Mouse (Mus musculus) stomach, embryonic 16.5 days (tissue): ENCODE data around the gene Hlcs. TPM values are rescaled to one million over a fixed set of nuclear protein-coding genes. Genes with fewer than 3 reads are reported as not detected.

Experiments
- ATAC-seq: fragments of 200-750 bp; cut with Nextera tagmentation; 2 replicates; pipeline ENCODE4 v1.8.0; 2017; ENCODE audit warnings: moderate number of reproducible peaks, moderate TSS enrichment; ENCODE audit not compliant: insufficient read depth, low FRiP score
- H3K27ac ChIP-seq: fragments of 300-500 bp; sonication (generic); 2 replicates; pipeline ENCODE4 v1.5.1; 2014; ENCODE audit warnings: low read length
- H3K27me3 ChIP-seq: fragments of 300-500 bp; sonication (generic); 2 replicates; pipeline ENCODE4 v1.6.1; 2014; ENCODE audit warnings: low read length, control low read depth, mixed read lengths; ENCODE audit not compliant: control insufficient read depth, insufficient read depth
- H3K36me3 ChIP-seq: fragments of 300-500 bp; sonication (generic); 2 replicates; pipeline ENCODE4 v1.6.1; 2014; ENCODE audit warnings: low read length; ENCODE audit not compliant: control insufficient read depth, insufficient read depth
- H3K4me1 ChIP-seq: fragments of 300-500 bp; sonication (generic); 2 replicates; pipeline ENCODE4 v1.6.1; 2014; ENCODE audit warnings: low read length, control low read depth, mixed read lengths; ENCODE audit not compliant: control insufficient read depth, insufficient read depth
- H3K4me2 ChIP-seq: fragments of 300-500 bp; sonication (generic); 2 replicates; pipeline ENCODE4 v1.6.1; 2014; ENCODE audit warnings: low read depth, low read length, mixed read lengths
- H3K4me3 ChIP-seq: fragments of 300-500 bp; sonication (generic); replicated peaks from 2 replicates; pipeline ENCODE4 v1.5.1; 2014; ENCODE audit warnings: mild to moderate bottlenecking, low read length
- H3K9ac ChIP-seq: fragments of 300-500 bp; sonication (generic); 2 replicates; pipeline ENCODE4 v1.6.1; 2014; ENCODE audit warnings: low read length
- H3K9me3 ChIP-seq: fragments of 300-500 bp; sonication (generic); replicated peaks from 2 replicates; pipeline ENCODE4 v1.6.1; 2016; ENCODE audit warnings: low read length, control low read depth; ENCODE audit not compliant: control insufficient read depth
- whole genome bisulfite sequencing: fragments of 180-500 bp; shearing (Covaris S2); extraction: QIAGEN DNeasy Blood & Tissue Kit; methylation state at CpG from one replicate; pipeline ENCODE4 v1.1.7; 2014; 5-methylcytosine and 5-hydroxymethylcytosine counted together
- polyA plus RNA-seq: library from polyadenylated mRNA; unstranded; fragments of >200 nt; fragmentation: Nextera tagmentation; extraction: Ambion mirVana; gene quantifications from 2 replicates; pipeline ENCODE4 v1.2.1, GENCODE M21; 2015

Hlcs gene
- polyA plus RNA-seq, 1 experiment from 2014 or later: 10.2 TPM

DNA sequence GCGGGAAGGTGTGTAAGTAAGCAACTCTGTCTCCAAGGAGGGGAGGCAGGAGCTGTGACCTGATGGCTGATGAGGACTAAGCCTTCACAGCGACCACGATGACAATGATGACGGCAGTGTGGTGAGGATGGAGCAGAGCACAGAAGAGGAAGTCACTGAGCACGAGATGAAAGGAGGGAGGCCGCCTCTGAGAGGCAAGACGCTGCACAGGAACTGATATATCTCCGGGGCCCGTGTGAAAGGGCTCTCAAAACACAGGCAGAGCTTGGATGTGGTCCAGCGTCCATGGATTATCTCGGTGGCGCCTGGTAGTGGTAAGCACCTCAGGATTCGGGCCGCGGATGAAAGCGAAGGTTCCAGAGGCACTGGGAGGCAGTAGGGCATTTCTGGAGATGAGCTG is 127.9 kb downstream of the Hlcs start:
- ATAC-seq: no peak
- 49% methylated on average over 16 of the region's 16 CpGs for WGBS

GRCm38 (mm10) chr16:94180122-94180870 is 133.1 kb downstream of the Hlcs start:
- 57% methylated on average over 12 of the region's 12 CpGs for WGBS
- no peak overlapping the region for H3K4me2 ChIP-seq
- H3K9me3 ChIP-seq: no peaks in the 10 kb centered on the region
- no peak overlapping the region for H3K4me3 ChIP-seq
- H3K27me3 ChIP-seq: no peaks in the 10 kb centered on the region
- no peak overlapping the region for H3K9ac ChIP-seq
- no peak for ATAC-seq
- H3K36me3 ChIP-seq: no peaks in the 10 kb centered on the region
- H3K4me1 ChIP-seq: peaks cover under 1% of the 10 kb centered on the region
- no peak overlapping the region for H3K27ac ChIP-seq

More for the DNA sequence above, 127.9 kb downstream of the Hlcs start:
- H3K4me3 ChIP-seq: no peak overlapping the region
- no peak overlapping the region for H3K4me2 ChIP-seq
- H3K9ac ChIP-seq: no peak overlapping the region
- no peak overlapping the region for H3K27ac ChIP-seq
- peaks cover 5% of the 10 kb centered on the region; the same call in 1 of the 2 replicates for H3K4me1 ChIP-seq
- H3K27me3 ChIP-seq: no peaks in the 10 kb centered on the region
- H3K36me3 ChIP-seq: no peaks in the 10 kb centered on the region
- no peaks in the 10 kb centered on the region for H3K9me3 ChIP-seq

- ATAC-seq: no peak
- Histone ChIP-seq H3K4me1 (no peaks in the 10 kb centered on the region; the same call in 1 of the 2 replicates), H3K27me3 (no peaks in the 10 kb centered on the region), H3K9me3 (no peaks in the 10 kb centered on the region), H3K4me2 (no peak overlapping the region), H3K36me3 (no peaks in the 10 kb centered on the region), H3K9ac (no peak overlapping the region), H3K27ac (no peak overlapping the region), H3K4me3 (no peak overlapping the region)
- WGBS: 36% methylated on average over 25 of the region's 25 CpGs
These were observed 133.8 kb downstream of the Hlcs start for GRCm38 (mm10) chr16:94179341-94180121.

GRCm38 (mm10) chr16:94178441-94179220 is 134.7 kb downstream of the Hlcs start:
- Histone ChIP-seq H3K9me3 (no peaks in the 10 kb centered on the region), H3K27ac (no peak overlapping the region), H3K9ac (no peak overlapping the region), H3K4me2 (no peak overlapping the region), H3K36me3 (no peaks in the 10 kb centered on the region), H3K4me1 (no peaks in the 10 kb centered on the region; the same call in 1 of the 2 replicates), H3K4me3 (no peak overlapping the region), H3K27me3 (no peaks in the 10 kb centered on the region)
- WGBS: 74% methylated on average over 16 of the region's 16 CpGs
- no peak for ATAC-seq

- Histone ChIP-seq H3K27me3 (no peaks in the 10 kb centered on the region), H3K4me1 (no peaks in the 10 kb centered on the region; the same call in 1 of the 2 replicates), H3K36me3 (no peaks in the 10 kb centered on the region), H3K27ac (no peak overlapping the region), H3K9me3 (no peaks in the 10 kb centered on the region), H3K4me2 (no peak overlapping the region), H3K9ac (no peak overlapping the region), H3K4me3 (no peak overlapping the region)
- 81% methylated on average over 21 of the region's 21 CpGs for WGBS
- no peak for ATAC-seq
These were observed 136.1 kb downstream of the Hlcs start for GRCm38 (mm10) chr16:94176997-94177857.

GRCm38 (mm10) chr16:94175366-94175986 is 137.9 kb downstream of the Hlcs start:
- H3K4me2 ChIP-seq: no peak overlapping the region
- no peak overlapping the region for H3K4me3 ChIP-seq
- H3K27ac ChIP-seq: no peak overlapping the region
- 72% methylated on average over 7 of the region's 7 CpGs for WGBS
- H3K27me3 ChIP-seq: no peaks in the 10 kb centered on the region
- no peak overlapping the region for H3K9ac ChIP-seq
- ATAC-seq: no peak
- H3K4me1 ChIP-seq: no peaks in the 10 kb centered on the region; the same call in 1 of the 2 replicates
- H3K9me3 ChIP-seq: no peaks in the 10 kb centered on the region
- H3K36me3 ChIP-seq: no peaks in the 10 kb centered on the region

DNA sequence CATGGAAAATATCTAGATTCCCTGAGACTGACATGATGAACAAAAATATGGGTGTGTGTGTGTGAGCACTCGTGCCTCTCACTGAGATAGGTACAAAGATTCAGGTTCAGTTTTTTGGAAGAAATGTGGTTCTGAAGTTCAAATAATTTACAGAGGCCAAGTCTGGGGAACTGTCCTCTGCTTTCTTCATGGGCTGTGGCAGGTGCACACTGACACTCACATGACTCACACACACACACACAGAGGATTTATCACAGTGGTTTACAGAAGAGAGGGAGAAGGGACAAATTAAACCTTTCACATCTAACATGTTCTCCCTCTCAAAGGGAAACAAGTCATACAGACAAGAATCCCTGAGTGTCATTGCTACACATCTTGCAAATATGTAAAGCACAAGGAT is 140.0 kb downstream of the Hlcs start:
- Histone ChIP-seq H3K27me3 (no peaks in the 10 kb centered on the region), H3K27ac (no peak overlapping the region), H3K36me3 (no peaks in the 10 kb centered on the region), H3K9ac (no peak overlapping the region), H3K4me3 (no peak overlapping the region), H3K9me3 (no peaks in the 10 kb centered on the region), H3K4me2 (no peak overlapping the region), H3K4me1 (no peaks in the 10 kb centered on the region; the same call in 1 of the 2 replicates)
- 79% methylated on average over 1 of the region's 1 CpGs for WGBS
- ATAC-seq: no peak

DNA sequence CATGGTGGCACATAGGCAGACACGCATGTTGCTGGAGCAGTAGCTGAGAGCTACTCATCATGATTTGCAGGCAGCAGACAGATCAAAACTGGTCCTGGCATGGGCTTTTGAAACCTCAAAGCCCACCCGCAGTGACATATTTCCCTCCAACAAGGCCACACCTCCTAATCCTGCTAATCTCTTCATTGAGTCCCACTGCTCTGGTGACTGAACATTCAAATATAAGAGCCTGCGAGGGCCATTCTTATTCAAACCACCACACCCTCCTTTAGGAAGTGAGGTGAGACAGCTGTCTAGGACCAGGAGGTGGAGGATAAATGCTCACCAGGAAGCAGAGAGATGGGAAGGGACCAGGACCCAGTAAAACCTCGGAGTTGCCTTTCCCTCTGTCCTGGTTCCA is 143.2 kb downstream of the Hlcs start:
- no peak overlapping the region for H3K4me2 ChIP-seq
- 55% methylated on average over 4 of the region's 4 CpGs for WGBS
- H3K4me3 ChIP-seq: no peak overlapping the region
- no peaks in the 10 kb centered on the region; the same call in 1 of the 2 replicates for H3K4me1 ChIP-seq
- H3K9ac ChIP-seq: no peak overlapping the region
- no peak for ATAC-seq
- no peak overlapping the region for H3K27ac ChIP-seq
- H3K9me3 ChIP-seq: no peaks in the 10 kb centered on the region
- no peaks in the 10 kb centered on the region for H3K27me3 ChIP-seq
- no peaks in the 10 kb centered on the region for H3K36me3 ChIP-seq
